Mouse (Mus musculus) MEL (cell line): ENCODE measurements around the gene Slco3a1. TPM values are rescaled to one million over a fixed set of nuclear protein-coding genes. Genes with fewer than 3 reads are reported as not detected.

ENCODE experiments used
- DNase-seq: peaks from one replicate; pipeline ENCODE4 v3.0.0; 2011; ENCODE audit warnings: low read depth, low spot score
- H3K27ac ChIP-seq: 2 replicates; pipeline ENCODE4 v1.5.1; 2012; ENCODE audit warnings: low read depth, mild to moderate bottlenecking, control low read depth, low read length, moderate library complexity; ENCODE audit not compliant: control insufficient read depth
- H3K27me3 ChIP-seq, 2 experiments: fragments of 150-350 bp in 1 of 2; sonication (generic) in 1 of 2; 2 replicates each; pipeline ENCODE4 v1.6.1; 2012; ENCODE audit warnings: low read length in 2 of 2, mild to moderate bottlenecking in 2 of 2, improper control_type of control experiment in 1 of 2, moderate library complexity in 1 of 2; ENCODE audit not compliant: insufficient read depth in 2 of 2, control insufficient read depth in 1 of 2
- H3K36me3 ChIP-seq, 2 experiments: 2 replicates each; pipeline ENCODE4 v1.6.1; 2012 to 2014; ENCODE audit warnings: low read length in 2 of 2, improper control_type of control experiment in 1 of 2, inconsistent platforms in 1 of 2, mild to moderate bottlenecking in 1 of 2; ENCODE audit not compliant: insufficient read depth in 2 of 2, control insufficient read depth in 1 of 2
- H3K4me1 ChIP-seq, 2 experiments: fragments of 150-350 bp in 1 of 2; sonication (generic) in 1 of 2; 2 replicates each; pipeline ENCODE4 v1.6.1; 2012; ENCODE audit warnings: low read length in 2 of 2, improper control_type of control experiment in 1 of 2, mild to moderate bottlenecking in 1 of 2; ENCODE audit not compliant: insufficient read depth in 2 of 2, control insufficient read depth in 1 of 2
- H3K4me3 ChIP-seq, 2 experiments: fragments of 150-350 bp in 1 of 2; sonication (generic) in 1 of 2; 2 replicates each; pipeline ENCODE4 v1.5.1; 2012; ENCODE audit warnings: low read depth in 2 of 2, low read length in 2 of 2, mild to moderate bottlenecking in 2 of 2, moderate library complexity in 2 of 2, control low read depth in 1 of 2, improper control_type of control experiment in 1 of 2; ENCODE audit not compliant: control insufficient read depth in 1 of 2, insufficient read depth in 1 of 2
- H3K79me2 ChIP-seq: 2 replicates; pipeline ENCODE4 v1.6.1; 2012; ENCODE audit warnings: mild to moderate bottlenecking, low read length, moderate library complexity; ENCODE audit not compliant: control insufficient read depth, poor library complexity, insufficient read depth
- H3K9ac ChIP-seq: 2 replicates; pipeline ENCODE4 v1.6.1; 2012; ENCODE audit warnings: low read depth, mild to moderate bottlenecking, control low read depth, low read length, moderate library complexity; ENCODE audit not compliant: control insufficient read depth, poor library complexity, severe bottlenecking
- H3K9me3 ChIP-seq: fragments of 150-350 bp; sonication (generic); replicated peaks from 2 replicates; pipeline ENCODE4 v1.6.1; 2012; ENCODE audit warnings: mild to moderate bottlenecking, low read length, improper control_type of control experiment, moderate library complexity; ENCODE audit not compliant: insufficient read depth
- CTCF ChIP-seq, 3 experiments: IDR thresholded peaks in 2 of 3; conservative IDR thresholded peaks in 1 of 3; 2 replicates each; pipeline ENCODE4 v1.5.1; 2011 to 2012; ENCODE audit warnings: low read length in 3 of 3, low read depth in 2 of 3, mild to moderate bottlenecking in 2 of 3, improper control_type of control experiment in 1 of 3, inconsistent platforms in 1 of 3, mixed read lengths in 1 of 3, moderate library complexity in 1 of 3; ENCODE audit not compliant: control insufficient read depth in 1 of 3, insufficient read depth in 1 of 3, poor library complexity in 1 of 3, severe bottlenecking in 1 of 3
- GATA1 ChIP-seq: IDR thresholded peaks from 2 replicates; pipeline ENCODE4 v1.6.1; 2011; ENCODE audit warnings: low read depth, low read length, improper control_type of control experiment
- KAT2A ChIP-seq: conservative IDR thresholded peaks from 2 replicates; pipeline ENCODE4 v1.6.1; 2012; ENCODE audit warnings: low read depth, low read length, improper control_type of control experiment, inconsistent platforms
- MAFK ChIP-seq: IDR thresholded peaks from 2 replicates; pipeline ENCODE4 v1.6.1; 2011; ENCODE audit warnings: low read depth, mild to moderate bottlenecking, low read length, improper control_type of control experiment, borderline replicate concordance
- MAX ChIP-seq: IDR thresholded peaks from 2 replicates; pipeline ENCODE4 v1.6.1; 2011; ENCODE audit warnings: low read length, improper control_type of control experiment
- MAZ ChIP-seq: IDR thresholded peaks from 2 replicates; pipeline ENCODE4 v1.6.1; 2012; ENCODE audit warnings: low read depth, mild to moderate bottlenecking, inconsistent platforms, low read length, improper control_type of control experiment
- MEF2A ChIP-seq: IDR thresholded peaks from 2 replicates; pipeline ENCODE4 v1.6.1; 2014; ENCODE audit warnings: low read depth, mild to moderate bottlenecking, inconsistent platforms, low read length, improper control_type of control experiment; ENCODE audit not compliant: poor library complexity, insufficient replicate concordance, severe bottlenecking; ENCODE audit errors: extremely low read depth
- MYB ChIP-seq: IDR thresholded peaks from 2 replicates; pipeline ENCODE4 v1.6.1; 2011; ENCODE audit warnings: mild to moderate bottlenecking, low read depth, low read length, improper control_type of control experiment
- MYC ChIP-seq: IDR thresholded peaks from 2 replicates; pipeline ENCODE4 v1.6.1; 2011; ENCODE audit warnings: low read depth, mild to moderate bottlenecking, low read length, improper control_type of control experiment, moderate library complexity
- NRF1 ChIP-seq: IDR thresholded peaks from 2 replicates; pipeline ENCODE4 v1.6.1; 2014; ENCODE audit warnings: low read depth, mild to moderate bottlenecking, inconsistent platforms, low read length, improper control_type of control experiment, moderate library complexity; ENCODE audit not compliant: poor library complexity, insufficient read depth, severe bottlenecking
- POLR2A ChIP-seq, 2 experiments: IDR thresholded peaks; 2 replicates each; pipeline ENCODE4 v1.6.1; 2011 to 2012; ENCODE audit warnings: low read length in 2 of 2, mild to moderate bottlenecking in 2 of 2, control low read depth in 1 of 2, improper control_type of control experiment in 1 of 2, low read depth in 1 of 2, moderate library complexity in 1 of 2; ENCODE audit not compliant: control insufficient read depth in 1 of 2, insufficient read depth in 1 of 2, poor library complexity in 1 of 2
- POLR2AphosphoS2 ChIP-seq: IDR thresholded peaks from 2 replicates; pipeline ENCODE4 v1.6.1; 2011; ENCODE audit warnings: low read length, improper control_type of control experiment
- POLR2AphosphoS5 ChIP-seq: IDR thresholded peaks from 2 replicates; pipeline ENCODE4 v1.6.1; 2012; ENCODE audit warnings: low read depth, borderline replicate concordance, mild to moderate bottlenecking, inconsistent platforms, low read length, moderate library complexity, mixed read lengths
- SIN3A ChIP-seq: IDR thresholded peaks from 2 replicates; pipeline ENCODE4 v1.6.1; 2012; ENCODE audit warnings: low read length, improper control_type of control experiment, inconsistent platforms
- SMC3 ChIP-seq: IDR thresholded peaks from 2 replicates; pipeline ENCODE4 v1.6.1; 2011; ENCODE audit warnings: low read depth, low read length, improper control_type of control experiment
- TAL1 ChIP-seq: IDR thresholded peaks from 2 replicates; pipeline ENCODE4 v1.6.1; 2012; ENCODE audit warnings: mild to moderate bottlenecking, inconsistent platforms, low read length, moderate library complexity, mixed read lengths
- USF2 ChIP-seq, 2 experiments: IDR thresholded peaks; 2 replicates each; pipeline ENCODE4 v1.6.1; 2011 to 2012; ENCODE audit warnings: improper control_type of control experiment in 2 of 2, low read length in 2 of 2, borderline replicate concordance in 1 of 2, inconsistent platforms in 1 of 2, low read depth in 1 of 2, mild to moderate bottlenecking in 1 of 2; ENCODE audit not compliant: insufficient read depth in 1 of 2
- ZC3H11A ChIP-seq: IDR thresholded peaks from 2 replicates; pipeline ENCODE4 v1.6.1; 2012; ENCODE audit warnings: low read depth, mild to moderate bottlenecking, inconsistent platforms, low read length, improper control_type of control experiment
- ZKSCAN1 ChIP-seq: IDR thresholded peaks from 2 replicates; pipeline ENCODE4 v1.6.1; 2012; ENCODE audit warnings: low read depth, mild to moderate bottlenecking, inconsistent platforms, low read length, improper control_type of control experiment, moderate library complexity
- polyA plus RNA-seq, 2 experiments: library from polyadenylated mRNA; stranded (reverse) in 1 of 2; unstranded in 1 of 2; fragments of >175 nt in 1 of 2; fragments of >200 nt in 1 of 2; gene quantifications; 2 replicates each; pipeline versions ENCODE4 v1.2.1 to v1.2.4; 2012; ENCODE audit warnings: low replicate concordance in 2 of 2, low read depth in 1 of 2; ENCODE audit not compliant: insufficient read length in 2 of 2, insufficient read depth in 1 of 2, missing spikeins in 1 of 2
- total RNA-seq: library from RNA; depleted of rRNA; stranded (reverse); fragments of 300-350 nt; gene quantifications from 2 replicates; pipeline ENCODE4 v1.2.3, GENCODE M21; 2012

The Slco3a1 gene
- total and polyA plus RNA-seq, 3 experiments, result 17.6 to 20.9 TPM; not detected in 1

- Histone ChIP-seq H3K4me1 (no peaks in the 10 kb centered on the region), H3K36me3 (no peaks in the 10 kb centered on the region), H3K79me2 (no peaks in the 10 kb centered on the region), H3K9me3 (no peaks in the 10 kb centered on the region), H3K27ac (no peak overlapping the region), H3K9ac (no peak overlapping the region), H3K4me3 (no peak overlapping the region), H3K27me3 (no peaks in the 10 kb centered on the region; a peak in 1 of 4 replicates)
- no peak for DNase-seq
- no peak for TF ChIP-seq POLR2AphosphoS2
- no peak for TF ChIP-seq CTCF (IDR thresholded peaks at IDR 0.05 in 2 of 3, conservative IDR thresholded peaks at IDR 0.05 in 1 of 3; ENCODE audit: control insufficient read depth in 1 of 3, insufficient read depth in 1 of 3, low read depth in 2 of 3, low read length in 3 of 3, poor library complexity in 1 of 3, severe bottlenecking in 1 of 3)
- TF ChIP-seq MEF2A, result no peak
- no peak for TF ChIP-seq MYC
- TF ChIP-seq POLR2A (IDR thresholded peaks at IDR 0.05; ENCODE audit: control insufficient read depth in 1 of 2, insufficient read depth in 1 of 2, low read depth in 1 of 2, low read length in 2 of 2, poor library complexity in 1 of 2), result no peak
- TF ChIP-seq MYB, result no peak
- no peak for TF ChIP-seq POLR2AphosphoS5
- TF ChIP-seq KAT2A, result no peak
- no peak for TF ChIP-seq ZKSCAN1
- no peak for TF ChIP-seq SIN3A
- no peak for TF ChIP-seq TAL1
- no peak for TF ChIP-seq USF2 (IDR thresholded peaks at IDR 0.05; ENCODE audit: borderline replicate concordance in 1 of 2, insufficient read depth in 1 of 2, low read depth in 1 of 2, low read length in 2 of 2)
- no peak for TF ChIP-seq MAZ
- TF ChIP-seq ZC3H11A, result no peak
- TF ChIP-seq SMC3, result no peak
- TF ChIP-seq MAFK, result no peak
- no peak for TF ChIP-seq NRF1
- TF ChIP-seq MAX, result no peak
- no peak for TF ChIP-seq GATA1
These were observed 314.0 kb downstream of the Slco3a1 start for GRCm38 (mm10) chr7:74240459-74241172.
